Mouse (Mus musculus) spleen, adult 2 months (tissue): ENCODE data around the gene Cnga4.

ENCODE experiments used
- CTCF ChIP-seq: fragments of 200-500 bp; IDR thresholded peaks from 2 replicates; pipeline ENCODE4 v1.5.1; 2011; ENCODE audit warnings: mild to moderate bottlenecking, inconsistent platforms; ENCODE audit not compliant: insufficient read depth, insufficient read length, insufficient replicate concordance; ENCODE audit errors: extremely low read depth
- POLR2A ChIP-seq: fragments of 200-500 bp; IDR thresholded peaks from 2 replicates; pipeline ENCODE4 v1.6.1; 2011; ENCODE audit warnings: low read depth, low read length, inconsistent platforms

DNA sequence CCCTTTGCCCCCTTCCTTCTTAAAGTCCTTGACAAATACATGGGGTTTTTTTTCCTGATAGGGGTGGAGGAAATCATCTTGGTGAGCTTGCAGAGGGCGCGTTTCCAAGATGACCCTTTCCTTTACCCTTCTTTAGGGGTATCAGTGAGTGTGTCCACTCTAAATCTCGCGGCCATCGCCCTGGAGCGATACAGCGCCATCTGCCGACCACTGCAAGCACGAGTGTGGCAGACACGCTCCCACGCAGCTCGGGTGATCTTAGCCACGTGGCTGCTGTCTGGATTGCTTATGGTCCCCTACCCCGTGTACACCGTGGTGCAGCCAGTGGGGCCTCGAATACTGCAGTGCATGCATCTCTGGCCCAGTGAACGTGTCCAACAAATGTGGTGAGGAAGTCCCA is 29.5 kb downstream of the Cnga4 start:
- TF ChIP-seq POLR2A (no peak), CTCF (no peak)
